In genomic region chr5:140702103-140702513, GRCm38 (mm10) we compare ENCODE assay signal across 7 mouse cellular contexts. TPM values are rescaled to one million over a fixed set of nuclear protein-coding genes. Genes with fewer than 3 reads are reported as not detected.
DNase-seq lines count a peak whose midpoint lies in the region; ATAC-seq and TF ChIP-seq lines count a peak whose summit lies in the region.

TSS of gene Iqce (minus strand) at chr5:140702378.

- H3K9ac ChIP-seq in embryonic facial prominence, embryonic 11.5 days (replicated peaks; ENCODE audit: low read length) = peak within 1 kb of the TSS; percentile 82
- peak within 1 kb of the TSS; percentile 85 for H3K9ac ChIP-seq in limb, embryonic 12.5 days (replicated peaks)
- H3K9ac ChIP-seq in midbrain, embryonic 15.5 days = peak within 1 kb of the TSS; percentile 62

- peak within 1 kb of the TSS; percentile 57 for H3K27ac ChIP-seq in embryonic facial prominence, embryonic 11.5 days (replicated peaks; ENCODE audit: low read depth, low read length)
- peak within 1 kb of the TSS; percentile 90 for H3K27ac ChIP-seq in limb, embryonic 12.5 days
- H3K27ac ChIP-seq in midbrain, embryonic 15.5 days = peak within 1 kb of the TSS; percentile 89
- peak within 1 kb of the TSS; percentile 73 for H3K27ac ChIP-seq in spleen, adult 2 months (ENCODE audit: insufficient read depth, low read length)

- peak; percentile 57 for ATAC-seq in embryonic facial prominence, embryonic 11.5 days (replicated peaks; ENCODE audit: insufficient number of reproducible peaks, low FRiP score, low TSS enrichment, low read depth)
- peak; percentile 22; the same call in 1 of the 2 replicates for ATAC-seq in limb, embryonic 12.5 days (ENCODE audit: insufficient number of reproducible peaks, insufficient read depth, low FRiP score, low TSS enrichment, low read depth)
- ATAC-seq in midbrain, embryonic 15.5 days (replicated peaks) = peak; percentile 62

- H3K4me3 ChIP-seq in embryonic facial prominence, embryonic 11.5 days (ENCODE audit: low read depth, low read length) = peak within 1 kb of the TSS; percentile 80
- peak within 1 kb of the TSS; percentile 81 for H3K4me3 ChIP-seq in limb, embryonic 12.5 days (replicated peaks)
- H3K4me3 ChIP-seq in midbrain, embryonic 15.5 days = peak within 1 kb of the TSS; percentile 53
- H3K4me3 ChIP-seq in spleen, adult 2 months (ENCODE audit: extremely low read depth, insufficient read depth, insufficient read length) = peak within 1 kb of the TSS; percentile 85

- peak; percentile 14; the same call in 1 of the 2 replicates for TF ChIP-seq POLR2A in spleen, adult 2 months (IDR thresholded peaks at IDR 0.05; ENCODE audit: low read depth, low read length)

- no peaks in the 10 kb centered on the region for H3K36me3 ChIP-seq in embryonic facial prominence, embryonic 11.5 days (replicated peaks; ENCODE audit: control insufficient read depth, insufficient read depth, low read depth, low read length)
- peaks cover 24% of the 10 kb centered on the region for H3K36me3 ChIP-seq in limb, embryonic 12.5 days
- 0 out of 2 replicates have a peak, but pooled peaks cover 4% of the 10 kb centered on the region for H3K36me3 ChIP-seq in midbrain, embryonic 15.5 days (replicated peaks)
- H3K36me3 ChIP-seq in spleen, adult 2 months (ENCODE audit: control insufficient read depth, insufficient read depth, low read length) = no peaks in the 10 kb centered on the region; the same call in 1 of the 2 replicates

- under 1% methylated on average over 33 of the region's 33 CpGs for WGBS in embryonic facial prominence, embryonic 11.5 days
- WGBS in limb, embryonic 12.5 days = under 1% methylated on average over 33 of the region's 33 CpGs
- under 1% methylated on average over 29 of the region's 33 CpGs for WGBS in midbrain, embryonic 15.5 days
- under 1% methylated on average over 33 of the region's 33 CpGs for WGBS in spleen, adult 2 months

- H3K27me3 ChIP-seq in embryonic facial prominence, embryonic 11.5 days (ENCODE audit: control insufficient read depth, insufficient read depth, low read length) = no peaks in the 10 kb centered on the region
- H3K27me3 ChIP-seq in limb, embryonic 12.5 days = no peaks in the 10 kb centered on the region
- no peaks in the 10 kb centered on the region for H3K27me3 ChIP-seq in midbrain, embryonic 15.5 days (replicated peaks)
- H3K27me3 ChIP-seq in spleen, adult 2 months (ENCODE audit: control insufficient read depth, insufficient read depth, low read length) = no peaks in the 10 kb centered on the region

- peak within 1 kb of the TSS; percentile 87 for H3K4me2 ChIP-seq in embryonic facial prominence, embryonic 11.5 days (ENCODE audit: low read depth, low read length)
- peak within 1 kb of the TSS; percentile 85 for H3K4me2 ChIP-seq in limb, embryonic 12.5 days
- H3K4me2 ChIP-seq in midbrain, embryonic 15.5 days = peak within 1 kb of the TSS; percentile 77

- 0 out of 2 replicates have a peak, but pooled peaks cover 3% of the 10 kb centered on the region for H3K4me1 ChIP-seq in embryonic facial prominence, embryonic 11.5 days (ENCODE audit: control insufficient read depth, insufficient read depth, low read length)
- peaks cover 32% of the 10 kb centered on the region for H3K4me1 ChIP-seq in limb, embryonic 12.5 days (replicated peaks)
- H3K4me1 ChIP-seq in midbrain, embryonic 15.5 days = peaks cover 38% of the 10 kb centered on the region
- H3K4me1 ChIP-seq in spleen, adult 2 months (ENCODE audit: control insufficient read depth, insufficient read depth, insufficient read length) = peaks cover 16% of the 10 kb centered on the region; the same call in 1 of the 2 replicates

- no peaks in the 10 kb centered on the region for H3K9me3 ChIP-seq in embryonic facial prominence, embryonic 11.5 days (replicated peaks; ENCODE audit: control insufficient read depth, low read length)
- no peaks in the 10 kb centered on the region for H3K9me3 ChIP-seq in limb, embryonic 12.5 days
- no peaks in the 10 kb centered on the region for H3K9me3 ChIP-seq in midbrain, embryonic 15.5 days

- TF ChIP-seq CTCF in spleen, adult 2 months (IDR thresholded peaks at IDR 0.05; ENCODE audit: extremely low read depth, insufficient read depth, insufficient read length, insufficient replicate concordance) = no peak

- DNase-seq in adrenal gland, postnatal 14 days = peak; percentile 98
- peak; percentile 96 for DNase-seq in embryonic facial prominence, embryonic 11.5 days (ENCODE audit: low spot score)
- DNase-seq in heart, adult 11 months = peak; percentile 99
- peak; percentile 96 for DNase-seq in kidney, adult 18-20 months
- DNase-seq in spleen, adult 2 months (ENCODE audit: low read depth in 1 of 2, low spot score in 2 of 2) = peak; percentile 78 to 97

RNA-seq across cellular contexts. Expression of gene Iqce, which starts in this region (rescaled TPM):
- 19.0 and 22.7 TPM in 2 replicates for total RNA-seq in adrenal gland, postnatal 14 days (2021)
- 13.5 and 16.5 TPM in 2 replicates for polyA plus RNA-seq in embryonic facial prominence, embryonic 11.5 days (2014; fragmentation: Nextera tagmentation; extraction: Ambion mirVana)
- polyA plus RNA-seq in limb, embryonic 12.5 days (2016; fragmentation: Nextera tagmentation; extraction: Ambion mirVana) = 26.0 and 28.8 TPM in 2 replicates
- 27.4 and 32.2 TPM in 2 replicates for polyA plus RNA-seq in midbrain, embryonic 15.5 days (2015; fragmentation: Nextera tagmentation; extraction: Ambion mirVana)
- polyA plus RNA-seq in spleen, adult 2 months (2012; rRNA removed) = 12.2 and 12.5 TPM in 2 replicates

Comparison
In these comparisons a context has a peak if more than half of its experiments do, and no peak if none do; other contexts are left out.
1. Peak in every context shown above with its lines: DNase-seq, ATAC-seq, H3K4me3 ChIP-seq and H3K27ac ChIP-seq.